Mouse (Mus musculus): ENCODE data around the gene Zfp708. TPM values are rescaled to one million over a fixed set of nuclear protein-coding genes. Genes with fewer than 3 reads are reported as not detected.
"Not testable (repeated sequence)": the region's sequence is repeated elsewhere in the genome, so short reads cannot be mapped to it uniquely, and the experiment has no call there.

Zfp708 gene
- 3.0 and 3.7 TPM in 2 replicates for polyA plus RNA-seq (2012; rRNA removed)

GRCm38 (mm10) chr13:67097876-67098275 is at the start of gene Zfp708:
Gene Zfp708, minus strand, starts transcription at chr13:67097976.
- no peak for DNase-seq (ENCODE audit: extremely low spot score in 1 of 2, low spot score in 1 of 2)

- DNase-seq (ENCODE audit: extremely low spot score in 1 of 2, low spot score in 1 of 2): peak; percentile 88 to 94
Measured at GRCm38 (mm10) chr13:67128038-67128721, 30.4 kb upstream of the Zfp708 start.

GRCm38 (mm10) chr13:67127507-67127906 is 29.7 kb upstream of the Zfp708 start:
- not testable (repeated sequence) for DNase-seq (ENCODE audit: extremely low spot score in 1 of 2, low spot score in 1 of 2)

GRCm38 (mm10) chr13:67124460-67124859 is 26.7 kb upstream of the Zfp708 start:
- no peak for DNase-seq (ENCODE audit: extremely low spot score in 1 of 2, low spot score in 1 of 2)

- not testable (repeated sequence) for DNase-seq (ENCODE audit: extremely low spot score in 1 of 2, low spot score in 1 of 2)
Measured at GRCm38 (mm10) chr13:67121360-67121759, 23.6 kb upstream of the Zfp708 start, which contains the start of gene Zfp759. Gene Zfp759, plus strand, starts transcription at chr13:67121660.

GRCm38 (mm10) chr13:67116163-67116562 is 18.4 kb upstream of the Zfp708 start, which contains the start of gene Rslcan18:
Gene Rslcan18, minus strand, starts transcription at chr13:67116263.
- DNase-seq (ENCODE audit: extremely low spot score in 1 of 2, low spot score in 1 of 2): not testable (repeated sequence)

- no peak for DNase-seq (ENCODE audit: extremely low spot score in 1 of 2, low spot score in 1 of 2)
Measured at GRCm38 (mm10) chr13:67113287-67113686, 15.5 kb upstream of the Zfp708 start.

- DNase-seq (ENCODE audit: extremely low spot score in 1 of 2, low spot score in 1 of 2): peak in 1 of 2 experiments; percentile 58
Measured at GRCm38 (mm10) chr13:67112096-67112495, 14.3 kb upstream of the Zfp708 start.

GRCm38 (mm10) chr13:67108821-67109206 is 11.0 kb upstream of the Zfp708 start:
- no peak for DNase-seq (ENCODE audit: extremely low spot score in 1 of 2, low spot score in 1 of 2)

GRCm38 (mm10) chr13:67108194-67108820 is 10.5 kb upstream of the Zfp708 start, which contains the start of gene Gm28557:
Gene Gm28557, minus strand, starts transcription at chr13:67108604.
- DNase-seq (ENCODE audit: extremely low spot score in 1 of 2, low spot score in 1 of 2): peak; percentile 97 to 99

GRCm38 (mm10) chr13:67107681-67108080 is 9.9 kb upstream of the Zfp708 start:
- DNase-seq (ENCODE audit: extremely low spot score in 1 of 2, low spot score in 1 of 2): no peak

- no peak for DNase-seq (ENCODE audit: extremely low spot score in 1 of 2, low spot score in 1 of 2)
Measured at GRCm38 (mm10) chr13:67090154-67090553, 7.6 kb downstream of the Zfp708 start.

GRCm38 (mm10) chr13:67081946-67082345 is 15.8 kb downstream of the Zfp708 start:
- no peak for DNase-seq (ENCODE audit: extremely low spot score in 1 of 2, low spot score in 1 of 2)

- peak; percentile 64 to 83 for DNase-seq (ENCODE audit: extremely low spot score in 1 of 2, low spot score in 1 of 2)
Measured at GRCm38 (mm10) chr13:67081142-67081713, 16.5 kb downstream of the Zfp708 start.

GRCm38 (mm10) chr13:67077244-67077643 is 20.5 kb downstream of the Zfp708 start:
- no peak for DNase-seq (ENCODE audit: extremely low spot score in 1 of 2, low spot score in 1 of 2)

GRCm38 (mm10) chr13:67072786-67073185 is 25.0 kb downstream of the Zfp708 start:
- no peak for DNase-seq (ENCODE audit: extremely low spot score in 1 of 2, low spot score in 1 of 2)

- no peak for DNase-seq (ENCODE audit: extremely low spot score in 1 of 2, low spot score in 1 of 2)
Measured at GRCm38 (mm10) chr13:67065386-67065785, 32.4 kb downstream of the Zfp708 start.

- DNase-seq (ENCODE audit: extremely low spot score in 1 of 2, low spot score in 1 of 2): no peak
Measured at GRCm38 (mm10) chr13:67062427-67062826, 35.3 kb downstream of the Zfp708 start.

- DNase-seq (ENCODE audit: extremely low spot score in 1 of 2, low spot score in 1 of 2): peak; percentile 91 to 97
Measured at GRCm38 (mm10) chr13:67060786-67061358, 36.9 kb downstream of the Zfp708 start, which contains the start of gene Zfp712. Gene Zfp712, minus strand, starts transcription at chr13:67061170.

- no peak for DNase-seq (ENCODE audit: extremely low spot score in 1 of 2, low spot score in 1 of 2)
Measured at GRCm38 (mm10) chr13:67060161-67060785, 37.5 kb downstream of the Zfp708 start.

Data from frontal cortex, adult 2 months (tissue).